Comparison of ENCODE assay signal across 22 mouse cellular contexts in the genomic region with DNA sequence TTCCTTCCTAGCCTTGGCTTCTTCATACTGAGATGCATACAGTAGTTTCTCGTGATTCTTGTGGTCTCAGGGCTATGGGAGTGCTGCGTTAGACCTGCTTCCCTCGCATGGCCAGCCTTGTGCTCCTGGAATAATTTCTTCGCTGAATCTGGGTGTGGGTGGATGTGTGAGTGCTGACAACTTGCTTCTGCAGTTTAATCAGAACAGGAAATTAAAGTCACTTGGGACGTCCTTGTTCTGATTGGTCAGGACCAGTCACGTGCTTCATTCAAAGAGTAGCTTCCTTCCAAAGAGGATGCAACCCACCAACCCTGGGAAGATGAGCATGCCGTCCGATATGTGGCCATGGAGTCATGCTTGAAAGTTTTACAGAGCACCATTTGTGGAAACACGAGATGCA.
DNase-seq lines count a peak whose midpoint lies in the region; ATAC-seq lines count a peak whose summit lies in the region.
"Had no signal": no experiment of that assay in that cellular context is flagged by ENCODE, and none has a peak within 500 bp of the region (broad histone marks: within the 10 kb centered on the region; RNA-seq: fewer than 3 reads in every experiment).

No protein-coding gene starts in this region.

- ATAC-seq in forebrain, embryonic 16.5 days: no peak
- ATAC-seq: hindbrain, embryonic 16.5 days; Patski had no signal

- DNase-seq in forebrain, embryonic 10.5 days (ENCODE audit: extremely low spot score, low spot score): no peak
- peak; percentile 24 to 55 for DNase-seq in left cerebral cortex, postnatal 25 days (ENCODE audit: low spot score in 2 of 2)
- DNase-seq in left cerebral cortex, postnatal 4 days: no peak
- DNase-seq in R1 (ENCODE audit: low read depth, low spot score): peak; percentile 34
- DNase-seq in limb, embryonic 10.5 days (ENCODE audit: low spot score): peak; percentile 40
- DNase-seq in cerebellum, adult 8-10 months: no peak
- no peak for DNase-seq in lung, postnatal 14 days
- DNase-seq: adrenal gland, adult 8-10 months; adrenal gland, postnatal 36 days; B cell, adult 2 months; cerebellum, adult 11 months; cerebellum, adult 9-10 months; cerebellum, postnatal 25 days; gastrocnemius, postnatal 14 days; heart, adult 2 months had no signal

- 87% methylated on average over 9 of the region's 9 CpGs for WGBS in forebrain, embryonic 10.5 days
- WGBS in forebrain, embryonic 16.5 days: 89% methylated on average over 9 of the region's 9 CpGs
- WGBS in limb, embryonic 10.5 days: 79% methylated on average over 9 of the region's 9 CpGs

- no peaks in the 10 kb centered on the region for H3K9me3 ChIP-seq in forebrain, embryonic 10.5 days
- H3K9me3 ChIP-seq in forebrain, embryonic 16.5 days (ENCODE audit: control insufficient read depth, low read length): no peaks in the 10 kb centered on the region
- no peaks in the 10 kb centered on the region for H3K9me3 ChIP-seq in limb, embryonic 10.5 days (replicated peaks)
- H3K9me3 ChIP-seq: embryonic facial prominence, embryonic 13.5 days; forebrain, embryonic 13.5 days; heart, embryonic 15.5 days had no signal

- no peak overlapping the region for H3K4me3 ChIP-seq in forebrain, embryonic 10.5 days
- H3K4me3 ChIP-seq in forebrain, embryonic 16.5 days (replicated peaks; ENCODE audit: low read length): no peak overlapping the region
- H3K4me3 ChIP-seq in limb, embryonic 10.5 days: no peak overlapping the region
- H3K4me3 ChIP-seq: embryonic facial prominence, embryonic 13.5 days; forebrain, embryonic 13.5 days; heart, adult 2 months; heart, embryonic 15.5 days had no signal

- H3K27ac ChIP-seq in forebrain, embryonic 10.5 days: peak overlapping the region; percentile 11; the same call in 1 of the 2 replicates
- H3K27ac ChIP-seq in forebrain, embryonic 16.5 days (ENCODE audit: low read length): no peak overlapping the region
- no peak overlapping the region for H3K27ac ChIP-seq in limb, embryonic 10.5 days
- H3K27ac ChIP-seq: embryonic facial prominence, embryonic 13.5 days; forebrain, embryonic 13.5 days; heart, adult 2 months; heart, embryonic 15.5 days had no signal

- H3K27me3 ChIP-seq in forebrain, embryonic 10.5 days (ENCODE audit: poor library complexity, severe bottlenecking): no peaks in the 10 kb centered on the region
- H3K27me3 ChIP-seq in forebrain, embryonic 16.5 days (replicated peaks; ENCODE audit: control insufficient read depth, insufficient read depth, low read length): no peaks in the 10 kb centered on the region
- no peaks in the 10 kb centered on the region for H3K27me3 ChIP-seq in limb, embryonic 10.5 days (ENCODE audit: low read depth, poor library complexity, severe bottlenecking)
- H3K27me3 ChIP-seq: embryonic facial prominence, embryonic 13.5 days; forebrain, embryonic 13.5 days; heart, embryonic 15.5 days; Patski had no signal

- H3K36me3 ChIP-seq in forebrain, embryonic 10.5 days (replicated peaks): no peaks in the 10 kb centered on the region
- H3K36me3 ChIP-seq in forebrain, embryonic 16.5 days (ENCODE audit: control insufficient read depth, insufficient read depth): no peaks in the 10 kb centered on the region
- no peaks in the 10 kb centered on the region for H3K36me3 ChIP-seq in limb, embryonic 10.5 days
- H3K36me3 ChIP-seq: embryonic facial prominence, embryonic 13.5 days; heart, embryonic 15.5 days had no signal

- no peak overlapping the region for H3K4me2 ChIP-seq in forebrain, embryonic 16.5 days (ENCODE audit: low read length)
- H3K4me2 ChIP-seq: embryonic facial prominence, embryonic 13.5 days; forebrain, embryonic 13.5 days; heart, embryonic 11.5 days; heart, embryonic 15.5 days had no signal

- intact Hi-C loops in left cerebral cortex, postnatal 25 days (cut with DNase I): loop anchor here (10.0 kb wide), 1 partner anchor 249 kb away; no protein-coding TSS in a partner anchor
- intact Hi-C loops in left cerebral cortex, postnatal 4 days (cut with DNase I): loop anchor here (10.0 kb wide), 1 partner anchor 61 kb away; no protein-coding TSS in a partner anchor

- no peak overlapping the region for H3K9ac ChIP-seq in forebrain, embryonic 16.5 days (replicated peaks; ENCODE audit: low read depth, low read length)
- H3K9ac ChIP-seq: embryonic facial prominence, embryonic 13.5 days; forebrain, embryonic 13.5 days; heart, embryonic 15.5 days had no signal

- H3K4me1 ChIP-seq in forebrain, embryonic 10.5 days: peaks cover 11% of the 10 kb centered on the region; the same call in 1 of the 2 replicates
- no peaks in the 10 kb centered on the region for H3K4me1 ChIP-seq in forebrain, embryonic 16.5 days (replicated peaks; ENCODE audit: control insufficient read depth, insufficient read depth, low read length)
- H3K4me1 ChIP-seq in limb, embryonic 10.5 days: peaks cover 9% of the 10 kb centered on the region

Comparison
In these comparisons a context has a peak if more than half of its experiments do, and no peak if none do; other contexts are left out.
1. DNase-seq: peak in left cerebral cortex, postnatal 25 days (2 of 2), R1 (single experiment) and limb, embryonic 10.5 days (single experiment); none in forebrain, embryonic 10.5 days (single experiment), left cerebral cortex, postnatal 4 days (single experiment), cerebellum, adult 8-10 months (single experiment) and lung, postnatal 14 days (single experiment).